Mouse (Mus musculus) midbrain, embryonic 14.5 days (tissue): ENCODE measurements at regions not wholly inside any gene's neighbourhood (a gene's known extent, or its start where the extent isn't known, plus 50 kb on each side); places are given as distances from the start of the nearest gene placed in this dataset.
A peak's percentile ranks its signal among the peaks of the same experiment; 100 is the strongest.
"Not testable (repeated sequence)": the region's sequence is repeated elsewhere in the genome, so short reads cannot be mapped to it uniquely, and the experiment has no call there.

ENCODE experiments used
- ATAC-seq: fragments of 200-750 bp; cut with Nextera tagmentation; 2 replicates; pipeline ENCODE4 v1.8.0; 2017; ENCODE audit warnings: moderate number of reproducible peaks, moderate library complexity; ENCODE audit not compliant: low FRiP score, low TSS enrichment
- DNase-seq: peaks from one replicate; pipeline ENCODE4 v3.0.0-alpha.2; 2015
- H3K27ac ChIP-seq: fragments of 300-500 bp; sonication (generic); replicated peaks from 2 replicates; pipeline ENCODE4 v1.5.1; 2014; ENCODE audit warnings: mild to moderate bottlenecking, low read depth, low read length, moderate library complexity
- H3K27me3 ChIP-seq: fragments of 300-500 bp; sonication (generic); 2 replicates; pipeline ENCODE4 v1.6.1; 2014; ENCODE audit warnings: low read length, control low read depth, mixed read lengths; ENCODE audit not compliant: control insufficient read depth, insufficient read depth
- H3K36me3 ChIP-seq: fragments of 300-500 bp; sonication (generic); 2 replicates; pipeline ENCODE4 v1.6.1; 2014; ENCODE audit warnings: low read length, control low read depth; ENCODE audit not compliant: control insufficient read depth, insufficient read depth
- H3K4me1 ChIP-seq: fragments of 300-500 bp; sonication (generic); 2 replicates; pipeline ENCODE4 v1.6.1; 2014; ENCODE audit warnings: mild to moderate bottlenecking, antibody characterized with exemption, low read length, control low read depth; ENCODE audit not compliant: control insufficient read depth, insufficient read depth
- H3K4me2 ChIP-seq: fragments of 300-500 bp; sonication (generic); 2 replicates; pipeline ENCODE4 v1.6.1; 2014; ENCODE audit warnings: mild to moderate bottlenecking, low read length, moderate library complexity
- H3K4me3 ChIP-seq: fragments of 300-500 bp; sonication (generic); replicated peaks from 2 replicates; pipeline ENCODE4 v1.5.1; 2014; ENCODE audit warnings: low read depth, low read length
- H3K9ac ChIP-seq: fragments of 300-500 bp; sonication (generic); replicated peaks from 2 replicates; pipeline ENCODE4 v1.6.1; 2014; ENCODE audit warnings: mild to moderate bottlenecking, low read length, moderate library complexity
- H3K9me3 ChIP-seq: fragments of 300-500 bp; sonication (generic); 2 replicates; pipeline ENCODE4 v1.6.1; 2016; ENCODE audit warnings: low read length, control low read depth, mixed read lengths; ENCODE audit not compliant: control insufficient read depth
- WGBS: fragments of 180-500 bp; shearing (Covaris S2); extraction: QIAGEN DNeasy Blood & Tissue Kit; methylation state at CpG from one replicate; pipeline ENCODE4 v1.1.7; 2014; 5-methylcytosine and 5-hydroxymethylcytosine counted together

DNA sequence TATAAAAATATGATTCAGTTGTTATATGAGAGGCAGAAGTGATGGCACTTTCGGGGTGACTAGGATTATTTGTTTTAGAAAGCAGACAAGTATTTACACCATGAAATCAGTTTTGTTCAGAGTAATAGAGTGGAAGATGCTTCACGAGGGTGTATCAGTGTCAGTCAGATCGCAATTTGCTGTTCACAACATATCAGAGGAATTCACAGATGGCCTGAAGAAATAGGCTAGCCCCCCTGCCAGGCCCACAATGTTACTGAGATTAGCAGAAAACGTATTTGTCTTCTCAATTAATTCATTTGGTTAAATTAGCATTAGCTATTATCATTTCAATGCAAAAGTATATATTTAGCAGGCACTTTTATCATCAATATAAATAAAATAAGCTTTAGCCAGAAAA is 573.9 kb upstream of the Kcnd2 start:
- Histone ChIP-seq H3K36me3 (no peaks in the 10 kb centered on the region), H3K9ac (no peak overlapping the region), H3K4me2 (no peak overlapping the region), H3K4me3 (no peak overlapping the region), H3K4me1 (no peaks in the 10 kb centered on the region), H3K27me3 (no peaks in the 10 kb centered on the region), H3K27ac (no peak overlapping the region), H3K9me3 (no peaks in the 10 kb centered on the region)
- ATAC-seq (no peak), DNase-seq (peak; percentile 25)
- 42% methylated on average over 4 of the region's 4 CpGs for WGBS

DNA sequence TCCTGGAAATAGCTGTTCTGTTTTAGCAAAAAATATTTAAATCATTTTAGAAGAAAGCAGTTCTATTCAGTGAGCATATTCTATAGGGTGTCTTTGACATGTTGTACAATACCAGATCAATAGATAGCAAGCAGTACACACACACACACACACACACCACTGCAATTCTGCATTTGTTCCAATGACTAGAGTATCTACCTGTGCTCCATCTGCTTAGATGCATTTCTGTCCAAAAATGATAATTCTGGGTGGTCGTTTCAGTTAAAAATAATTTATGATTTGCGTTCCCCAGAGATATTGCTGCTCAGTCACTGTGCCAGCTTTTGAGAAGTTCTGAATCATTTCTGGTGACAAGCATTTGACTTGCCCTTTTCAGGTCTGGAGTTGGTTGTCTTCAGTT is 573.5 kb upstream of the Kcnd2 start:
- H3K36me3 ChIP-seq, result no peaks in the 10 kb centered on the region
- DNase-seq (no peak), ATAC-seq (no peak)
- H3K27ac ChIP-seq, result no peak overlapping the region
- H3K27me3 ChIP-seq, result no peaks in the 10 kb centered on the region
- no peak overlapping the region for H3K4me2 ChIP-seq
- H3K4me3 ChIP-seq, result no peak overlapping the region
- H3K4me1 ChIP-seq, result no peaks in the 10 kb centered on the region
- no peak overlapping the region for H3K9ac ChIP-seq
- 58% methylated on average over 2 of the region's 2 CpGs for WGBS
- no peaks in the 10 kb centered on the region for H3K9me3 ChIP-seq

DNA sequence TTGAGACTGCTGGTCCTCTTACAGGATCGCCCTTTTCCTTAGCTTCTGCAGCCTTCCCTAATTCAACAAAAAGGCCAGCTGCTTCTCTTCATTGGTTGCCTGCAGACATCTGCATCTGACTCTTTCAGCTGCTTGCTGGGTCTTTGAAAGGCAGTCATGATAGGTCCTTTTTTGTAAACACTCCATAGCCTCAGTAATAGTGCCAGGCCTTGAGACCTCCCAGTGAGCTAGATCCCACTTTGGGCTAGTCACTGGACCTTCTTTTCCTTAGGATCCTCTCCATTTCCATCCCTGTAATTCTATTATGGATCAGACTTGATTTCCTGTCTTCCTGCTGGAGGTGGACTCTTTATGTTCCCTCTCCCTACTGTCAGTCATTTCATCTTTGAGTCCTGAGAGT is 558.3 kb upstream of the Kcnd2 start:
- WGBS, result 97% methylated on average over 1 of the region's 1 CpGs
- Histone ChIP-seq H3K27ac (no peak overlapping the region), H3K4me2 (no peak overlapping the region), H3K4me3 (no peak overlapping the region), H3K9ac (no peak overlapping the region), H3K36me3 (no peaks in the 10 kb centered on the region), H3K27me3 (no peaks in the 10 kb centered on the region), H3K4me1 (no peaks in the 10 kb centered on the region), H3K9me3 (no peaks in the 10 kb centered on the region)
- ATAC-seq (no peak), DNase-seq (no peak)

DNA sequence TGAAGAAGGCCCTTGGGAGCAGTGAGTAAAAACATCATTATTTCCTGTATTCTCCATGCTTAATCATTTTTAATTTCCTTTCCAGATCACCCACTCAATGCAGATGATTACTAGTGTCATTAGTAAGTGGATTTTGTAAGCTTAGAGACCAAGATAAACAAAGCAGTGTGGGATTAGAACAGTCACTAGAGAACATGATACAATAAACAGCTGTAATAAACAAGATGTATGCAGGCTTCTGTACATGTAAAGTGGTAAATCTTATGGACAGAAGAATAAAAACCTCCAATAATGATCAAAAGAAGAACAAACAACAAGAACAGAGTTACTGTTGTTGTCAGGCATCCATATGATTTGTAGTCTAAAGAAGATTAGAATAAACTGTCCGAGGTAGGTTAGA is 542.1 kb upstream of the Kcnd2 start:
- Histone ChIP-seq H3K4me3 (no peak overlapping the region), H3K9me3 (no peaks in the 10 kb centered on the region), H3K36me3 (no peaks in the 10 kb centered on the region), H3K4me1 (no peaks in the 10 kb centered on the region), H3K4me2 (no peak overlapping the region), H3K9ac (no peak overlapping the region), H3K27me3 (no peaks in the 10 kb centered on the region), H3K27ac (no peak overlapping the region)
- 44% methylated on average over 1 of the region's 1 CpGs for WGBS
- ATAC-seq (no peak), DNase-seq (no peak)

DNA sequence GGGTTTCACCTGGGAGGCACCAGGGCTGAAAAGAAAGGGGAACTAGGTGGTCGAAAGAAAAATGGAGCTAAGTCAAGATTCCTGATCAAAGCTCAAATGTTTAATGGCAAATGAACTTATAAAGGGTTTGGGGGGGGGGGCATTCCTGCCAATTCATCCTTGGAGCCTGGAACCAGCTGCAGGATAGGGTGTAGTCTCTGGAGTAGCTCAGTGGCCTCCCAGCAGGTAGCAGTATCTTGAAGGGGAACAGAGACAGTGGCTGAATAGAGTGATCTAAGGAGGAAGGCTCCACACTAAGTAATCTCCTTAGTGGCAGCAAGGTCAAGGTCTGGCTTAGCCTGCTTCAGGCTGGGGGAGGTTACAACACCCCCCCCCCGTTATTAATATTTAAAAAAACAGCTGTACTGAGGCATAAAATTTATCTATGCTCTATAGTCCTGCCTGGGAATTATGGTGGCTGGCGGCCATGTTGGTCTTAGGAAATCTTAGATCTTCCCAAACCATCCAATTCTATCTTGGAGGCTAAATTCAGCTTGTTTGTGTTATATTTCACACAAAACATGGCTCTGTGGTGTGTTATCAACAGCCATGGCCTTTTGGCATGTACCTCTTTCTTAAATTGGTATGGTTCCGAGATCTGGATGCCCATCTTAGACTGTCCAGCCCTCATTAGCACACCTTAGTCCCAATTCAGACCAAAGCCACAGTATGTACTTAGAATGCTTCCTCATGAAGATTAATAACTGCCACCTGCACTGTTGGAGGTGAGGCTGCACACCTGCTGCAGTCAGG is 528.7 kb upstream of the Kcnd2 start:
- not testable (repeated sequence) for ATAC-seq, H3K36me3 ChIP-seq, H3K4me2 ChIP-seq, H3K9ac ChIP-seq, H3K4me3 ChIP-seq, H3K9me3 ChIP-seq, H3K27me3 ChIP-seq, DNase-seq, H3K27ac ChIP-seq, H3K4me1 ChIP-seq
- 61% methylated on average over 4 of the region's 4 CpGs for WGBS

DNA sequence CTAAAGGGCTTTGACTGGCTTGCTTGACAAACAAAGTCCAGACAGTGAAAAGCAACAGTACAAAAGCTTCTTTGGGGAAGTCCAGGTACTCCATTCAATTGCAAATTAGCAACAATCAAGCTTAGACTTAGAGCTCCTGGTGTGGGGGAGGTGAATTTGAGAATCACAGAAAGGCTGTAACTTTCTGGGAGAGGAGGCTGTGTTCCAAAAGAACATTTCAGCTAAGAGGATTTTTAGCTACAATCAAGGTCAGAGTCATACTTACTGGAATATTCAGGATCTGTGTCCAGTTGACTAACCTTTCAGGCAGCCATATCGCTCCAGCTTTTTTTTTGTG is 528.1 kb upstream of the Kcnd2 start:
- H3K4me2 ChIP-seq, H3K27me3 ChIP-seq, H3K9ac ChIP-seq, H3K9me3 ChIP-seq, ATAC-seq, H3K36me3 ChIP-seq, H3K4me3 ChIP-seq, H3K4me1 ChIP-seq, DNase-seq, H3K27ac ChIP-seq: not testable (repeated sequence)
- WGBS, result 32% methylated on average over 1 of the region's 1 CpGs

DNA sequence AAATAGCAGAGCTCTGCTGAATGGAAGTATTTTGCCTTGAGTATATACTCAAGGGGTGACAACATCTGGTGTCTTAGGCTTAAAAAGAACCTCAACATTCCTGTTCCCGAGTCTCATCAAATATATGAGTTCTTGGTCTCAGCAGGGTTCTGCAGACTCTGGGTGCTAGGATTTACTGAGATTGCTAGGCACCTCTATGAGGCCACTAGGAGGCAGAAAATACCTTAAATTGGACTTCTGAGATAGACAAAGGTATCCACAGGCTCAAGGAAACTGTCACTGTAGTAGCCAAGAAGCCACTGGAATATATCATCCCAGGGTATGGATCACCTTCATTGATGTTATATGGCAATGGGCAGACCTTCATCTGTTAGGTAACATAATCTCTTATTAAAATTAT is 489.4 kb upstream of the Kcnd2 start:
- DNase-seq (no peak), ATAC-seq (no peak)
- Histone ChIP-seq H3K27ac (no peak overlapping the region), H3K4me1 (no peaks in the 10 kb centered on the region), H3K9ac (no peak overlapping the region), H3K27me3 (no peaks in the 10 kb centered on the region), H3K36me3 (no peaks in the 10 kb centered on the region), H3K4me2 (no peak overlapping the region), H3K9me3 (no peaks in the 10 kb centered on the region), H3K4me3 (no peak overlapping the region)
- 78% methylated on average over 1 of the region's 1 CpGs for WGBS

DNA sequence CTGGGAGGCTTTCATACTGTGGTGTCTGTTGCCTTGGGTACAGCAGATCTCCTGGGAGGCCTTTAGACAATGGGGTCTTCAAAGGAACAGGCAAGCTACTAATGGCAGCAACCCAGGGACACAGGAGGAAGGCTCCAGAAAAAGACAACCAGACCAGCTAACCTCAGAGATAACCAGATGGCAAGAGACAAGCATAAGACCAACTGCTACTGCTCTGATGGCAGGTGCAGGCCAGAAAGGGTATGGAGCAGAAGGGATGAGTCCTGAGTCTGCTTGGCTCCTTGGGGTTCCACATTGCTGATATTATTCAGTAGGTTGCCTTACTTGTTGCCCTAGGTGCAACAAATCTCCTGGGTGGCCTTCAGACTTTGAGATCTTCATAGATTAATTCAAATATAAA is 476.2 kb upstream of the Kcnd2 start:
- H3K4me2 ChIP-seq, result no peak overlapping the region
- no peaks in the 10 kb centered on the region for H3K4me1 ChIP-seq
- H3K9ac ChIP-seq, result no peak overlapping the region
- ATAC-seq (no peak), DNase-seq (no peak)
- H3K4me3 ChIP-seq, result no peak overlapping the region
- H3K27me3 ChIP-seq, result no peaks in the 10 kb centered on the region
- peaks cover 7% of the 10 kb centered on the region; the same call in 1 of the 2 replicates for H3K9me3 ChIP-seq
- no peak overlapping the region for H3K27ac ChIP-seq
- H3K36me3 ChIP-seq, result no peaks in the 10 kb centered on the region

DNA sequence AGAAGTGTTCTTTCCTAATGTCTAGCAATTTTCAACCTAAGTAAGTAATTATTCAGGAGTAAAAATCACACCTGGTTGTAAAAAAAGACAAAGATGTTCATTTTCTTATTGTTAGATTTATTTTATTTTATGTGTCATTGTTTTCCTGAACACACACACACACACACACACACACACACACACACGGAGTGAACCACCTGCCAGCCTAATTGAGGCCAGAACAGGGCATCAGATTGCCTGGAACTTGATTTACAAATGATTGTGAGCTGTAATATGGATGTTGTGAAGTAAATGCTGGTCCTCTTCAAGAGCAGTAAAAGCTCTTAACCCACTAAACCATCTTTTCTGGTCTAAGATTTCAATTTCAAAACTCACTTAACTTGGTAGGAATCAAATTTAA is 474.9 kb upstream of the Kcnd2 start:
- Histone ChIP-seq H3K4me3 (no peak overlapping the region), H3K27ac (no peak overlapping the region), H3K4me2 (no peak overlapping the region), H3K27me3 (no peaks in the 10 kb centered on the region), H3K4me1 (no peaks in the 10 kb centered on the region), H3K9ac (no peak overlapping the region), H3K36me3 (no peaks in the 10 kb centered on the region), H3K9me3 (peaks cover 7% of the 10 kb centered on the region; the same call in 1 of the 2 replicates)
- 79% methylated on average over 1 of the region's 1 CpGs for WGBS
- ATAC-seq (no peak), DNase-seq (no peak)
